In the genomic region with DNA sequence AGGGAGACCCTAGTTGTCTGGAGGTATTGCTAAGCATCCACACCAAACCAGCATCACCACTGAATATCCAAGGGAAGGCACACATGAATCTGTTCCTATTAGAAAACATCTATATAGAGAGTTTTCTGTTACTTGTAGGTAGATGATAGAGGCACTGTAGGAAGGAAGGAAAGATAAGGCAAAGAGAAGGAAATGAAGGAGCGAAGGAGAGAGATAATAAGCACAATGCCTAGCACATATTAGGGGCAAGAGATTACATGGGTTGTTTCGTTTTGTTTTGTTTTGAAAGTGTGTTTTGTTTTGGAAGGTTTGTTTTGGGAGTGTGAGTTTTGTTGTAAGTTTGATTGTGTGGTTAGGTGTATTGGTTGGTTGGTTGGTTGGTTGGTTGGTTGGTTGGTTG, we compare ENCODE assay signal across 35 mouse cellular contexts.
"Had no signal": no experiment of that assay in that cellular context is flagged by ENCODE, and none has a peak within 500 bp of the region (broad histone marks: within the 10 kb centered on the region; RNA-seq: fewer than 3 reads in every experiment).

No protein-coding gene starts in this region.

- H3K36me3 ChIP-seq: heart, embryonic 10.5 days; heart, embryonic 12.5 days; heart, embryonic 13.5 days; heart, embryonic 15.5 days; hindbrain, embryonic 10.5 days; hindbrain, embryonic 12.5 days; hindbrain, embryonic 13.5 days; hindbrain, embryonic 15.5 days; intestine, embryonic 15.5 days; kidney, embryonic 15.5 days had no signal

- H3K4me1 ChIP-seq: heart, embryonic 12.5 days; hindbrain, embryonic 12.5 days; hindbrain, embryonic 13.5 days; intestine, embryonic 15.5 days had no signal

- H3K4me3 ChIP-seq: heart, embryonic 10.5 days; heart, embryonic 12.5 days; heart, embryonic 13.5 days; heart, embryonic 15.5 days; hindbrain, embryonic 10.5 days; hindbrain, embryonic 12.5 days; hindbrain, embryonic 13.5 days; hindbrain, embryonic 15.5 days; intestine, embryonic 15.5 days; kidney, embryonic 15.5 days; layer of hippocampus, adult 2 months had no signal

- H3K27ac ChIP-seq: heart, embryonic 10.5 days; heart, embryonic 13.5 days; heart, embryonic 15.5 days; hindbrain, embryonic 10.5 days; hindbrain, embryonic 12.5 days; hindbrain, embryonic 13.5 days; hindbrain, embryonic 14.5 days; hindbrain, embryonic 15.5 days; hindbrain, postnatal 0 days; intestine, embryonic 15.5 days; kidney, embryonic 15.5 days; kidney, postnatal 0 days; layer of hippocampus, adult 2 months had no signal

- H3K9me3 ChIP-seq: heart, embryonic 10.5 days; heart, embryonic 12.5 days; heart, embryonic 13.5 days; heart, embryonic 15.5 days; hindbrain, embryonic 10.5 days; hindbrain, embryonic 12.5 days; hindbrain, embryonic 13.5 days; hindbrain, embryonic 15.5 days; intestine, embryonic 15.5 days; kidney, embryonic 15.5 days had no signal

- H3K27me3 ChIP-seq: heart, embryonic 12.5 days; heart, embryonic 13.5 days; heart, embryonic 15.5 days; hindbrain, embryonic 12.5 days; hindbrain, embryonic 13.5 days; hindbrain, embryonic 15.5 days; intestine, embryonic 15.5 days; kidney, embryonic 15.5 days had no signal

- ATAC-seq: hindbrain, embryonic 16.5 days; hindbrain, postnatal 0 days; inflammation-experienced regulatory T-cells, adult 6 months; intestine, embryonic 15.5 days; intestine, embryonic 16.5 days; intestine, postnatal 0 days had no signal

- DNase-seq: heart, postnatal 10 days; heart, postnatal 14 days; heart, postnatal 36 days; heart, postnatal 4 days; kidney, adult 11 months; kidney, adult 18-20 months; kidney, adult 2 months; kidney, adult 8-10 months; kidney, adult 9 months; kidney, postnatal 10 days; kidney, postnatal 14 days; kidney, postnatal 25 days; kidney, postnatal 36 days; kidney, postnatal 4 days; layer of hippocampus, adult 9-11 months; layer of hippocampus, postnatal 36 days had no signal

- H3K9ac ChIP-seq: heart, embryonic 12.5 days; heart, embryonic 13.5 days; heart, embryonic 15.5 days; hindbrain, embryonic 12.5 days; hindbrain, embryonic 13.5 days; hindbrain, embryonic 14.5 days; hindbrain, embryonic 15.5 days; intestine, embryonic 15.5 days; kidney, embryonic 15.5 days had no signal

- H3K4me2 ChIP-seq: heart, embryonic 11.5 days; heart, embryonic 12.5 days; heart, embryonic 13.5 days; heart, embryonic 15.5 days; hindbrain, embryonic 12.5 days; hindbrain, embryonic 13.5 days; hindbrain, embryonic 14.5 days; hindbrain, embryonic 15.5 days; intestine, embryonic 15.5 days; kidney, embryonic 15.5 days had no signal
